Mouse (Mus musculus) heart, embryonic 10.5 days (tissue): Measurements from ENCODE around the gene Bzw1. TPM values are rescaled to one million over a fixed set of nuclear protein-coding genes. Genes with fewer than 3 reads are reported as not detected.
A peak's percentile ranks its signal among the peaks of the same experiment; 100 is the strongest.

ENCODE experiments used
- DNase-seq: peaks from one replicate; pipeline ENCODE4 v3.0.0-alpha.2; 2017; ENCODE audit warnings: low spot score
- H3K27ac ChIP-seq: fragments of 300-500 bp; sonication (generic); 2 replicates; pipeline ENCODE4 v1.5.1; 2016; ENCODE audit warnings: mild to moderate bottlenecking
- H3K27me3 ChIP-seq: fragments of 300-500 bp; sonication (generic); 2 replicates; pipeline ENCODE4 v1.6.1; 2016; ENCODE audit warnings: mild to moderate bottlenecking; ENCODE audit not compliant: poor library complexity, insufficient read depth, severe bottlenecking
- H3K36me3 ChIP-seq: fragments of 300-500 bp; sonication (generic); 2 replicates; pipeline ENCODE4 v1.6.1; 2016; ENCODE audit warnings: mild to moderate bottlenecking, moderate library complexity
- H3K4me1 ChIP-seq: fragments of 300-500 bp; sonication (generic); 2 replicates; pipeline ENCODE4 v1.6.1; 2016; ENCODE audit warnings: mild to moderate bottlenecking
- H3K4me3 ChIP-seq: fragments of 300-500 bp; sonication (generic); 2 replicates; pipeline ENCODE4 v1.5.1; 2016; ENCODE audit warnings: mild to moderate bottlenecking, moderate library complexity
- H3K9me3 ChIP-seq: fragments of 300-500 bp; sonication (generic); 2 replicates; pipeline ENCODE4 v1.6.1; 2016; ENCODE audit warnings: mild to moderate bottlenecking, moderate library complexity
- WGBS: fragments of 180-500 bp; shearing (Covaris S2); methylation state at CpG from one replicate; pipeline ENCODE4 v1.1.7; 2016; 5-methylcytosine and 5-hydroxymethylcytosine counted together
- polyA plus RNA-seq: library from polyadenylated mRNA; unstranded; fragments of >200 nt; fragmentation: Nextera tagmentation; extraction: Ambion mirVana; gene quantifications from 2 replicates; pipeline ENCODE4 v1.2.1, GENCODE M21; 2016

The Bzw1 gene
- polyA plus RNA-seq, 1 experiment from 2014 or later = 342 TPM

GRCm38 (mm10) chr1:58408141-58408540, 15.4 kb downstream of the Bzw1 start:
- Histone ChIP-seq H3K9me3 (no peaks in the 10 kb centered on the region), H3K4me3 (no peak overlapping the region), H3K4me1 (no peaks in the 10 kb centered on the region), H3K27me3 (no peaks in the 10 kb centered on the region), H3K36me3 (peaks cover 78% of the 10 kb centered on the region), H3K27ac (no peak overlapping the region)
- 85% methylated on average over 6 of the region's 6 CpGs for WGBS
- DNase-seq = peak; percentile 63

GRCm38 (mm10) chr1:58409553-58410197, 17.0 kb downstream of the Bzw1 start:
- Histone ChIP-seq H3K9me3 (no peaks in the 10 kb centered on the region), H3K4me1 (no peaks in the 10 kb centered on the region), H3K4me3 (no peak overlapping the region), H3K27me3 (no peaks in the 10 kb centered on the region), H3K27ac (no peak overlapping the region), H3K36me3 (peaks cover 78% of the 10 kb centered on the region)
- 76% methylated on average over 5 of the region's 5 CpGs for WGBS
- DNase-seq = no peak

- Histone ChIP-seq H3K27me3 (no peaks in the 10 kb centered on the region), H3K4me3 (no peak overlapping the region), H3K36me3 (peaks cover 81% of the 10 kb centered on the region), H3K27ac (no peak overlapping the region), H3K4me1 (no peaks in the 10 kb centered on the region), H3K9me3 (no peaks in the 10 kb centered on the region)
- no peak for DNase-seq
- WGBS = 89% methylated on average over 3 of the region's 3 CpGs
Measured at GRCm38 (mm10) chr1:58410198-58410588, 17.5 kb downstream of the Bzw1 start.

GRCm38 (mm10) chr1:58410776-58411175, 18.1 kb downstream of the Bzw1 start:
- 91% methylated on average over 7 of the region's 7 CpGs for WGBS

GRCm38 (mm10) chr1:58415442-58415841, 22.7 kb downstream of the Bzw1 start:
- peaks cover 95% of the 10 kb centered on the region for H3K36me3 ChIP-seq
- H3K27me3 ChIP-seq = no peaks in the 10 kb centered on the region
- DNase-seq = no peak
- H3K4me1 ChIP-seq = no peaks in the 10 kb centered on the region
- H3K9me3 ChIP-seq = no peaks in the 10 kb centered on the region
- no peak overlapping the region for H3K27ac ChIP-seq
- WGBS = 47% methylated on average over 1 of the region's 1 CpGs
- no peak overlapping the region for H3K4me3 ChIP-seq

More at GRCm38 (mm10) chr1:58410776-58411175, 18.1 kb downstream of the Bzw1 start:
- no peak overlapping the region for H3K27ac ChIP-seq
- DNase-seq = no peak
- no peaks in the 10 kb centered on the region for H3K4me1 ChIP-seq
- H3K36me3 ChIP-seq = peaks cover 81% of the 10 kb centered on the region
- no peaks in the 10 kb centered on the region for H3K9me3 ChIP-seq
- no peak overlapping the region for H3K4me3 ChIP-seq
- H3K27me3 ChIP-seq = no peaks in the 10 kb centered on the region

GRCm38 (mm10) chr1:58416048-58416447, 23.4 kb downstream of the Bzw1 start:
- no peak for DNase-seq
- H3K4me3 ChIP-seq = no peak overlapping the region
- no peaks in the 10 kb centered on the region for H3K4me1 ChIP-seq
- H3K27me3 ChIP-seq = no peaks in the 10 kb centered on the region
- H3K27ac ChIP-seq = no peak overlapping the region
- peaks cover 95% of the 10 kb centered on the region for H3K36me3 ChIP-seq
- no peaks in the 10 kb centered on the region for H3K9me3 ChIP-seq
- 89% methylated on average over 2 of the region's 2 CpGs for WGBS

GRCm38 (mm10) chr1:58420032-58420431, 27.3 kb downstream of the Bzw1 start:
- no peak overlapping the region for H3K27ac ChIP-seq
- no peak overlapping the region for H3K4me3 ChIP-seq
- H3K4me1 ChIP-seq = peaks cover 3% of the 10 kb centered on the region; the same call in 1 of the 2 replicates
- no peaks in the 10 kb centered on the region for H3K27me3 ChIP-seq
- DNase-seq = no peak
- peaks cover 65% of the 10 kb centered on the region for H3K36me3 ChIP-seq
- no peaks in the 10 kb centered on the region for H3K9me3 ChIP-seq
- WGBS = 86% methylated on average over 10 of the region's 10 CpGs

GRCm38 (mm10) chr1:58420961-58421360, 28.3 kb downstream of the Bzw1 start:
- no peaks in the 10 kb centered on the region for H3K9me3 ChIP-seq
- no peaks in the 10 kb centered on the region for H3K27me3 ChIP-seq
- H3K36me3 ChIP-seq = peaks cover 58% of the 10 kb centered on the region
- H3K4me3 ChIP-seq = peak overlapping the region; percentile 15; the same call in 1 of the 2 replicates
- no peak for DNase-seq
- no peak overlapping the region for H3K27ac ChIP-seq
- H3K4me1 ChIP-seq = peaks cover 3% of the 10 kb centered on the region; the same call in 1 of the 2 replicates
- WGBS = 70% methylated on average over 7 of the region's 7 CpGs

GRCm38 (mm10) chr1:58422879-58423278, 30.2 kb downstream of the Bzw1 start:
- peak overlapping the region; percentile 100 for H3K4me3 ChIP-seq
- DNase-seq = no peak
- no peaks in the 10 kb centered on the region for H3K9me3 ChIP-seq
- H3K27me3 ChIP-seq = no peaks in the 10 kb centered on the region
- H3K27ac ChIP-seq = peak overlapping the region; percentile 100
- peaks cover 40% of the 10 kb centered on the region for H3K36me3 ChIP-seq
- WGBS = 11% methylated on average over 13 of the region's 13 CpGs
- H3K4me1 ChIP-seq = peaks cover 3% of the 10 kb centered on the region; the same call in 1 of the 2 replicates

- WGBS = under 1% methylated on average over 79 of the region's 79 CpGs
- H3K9me3 ChIP-seq = no peaks in the 10 kb centered on the region
Measured at GRCm38 (mm10) chr1:58423371-58424248, 30.9 kb downstream of the Bzw1 start, which contains the start of gene Clk1. Clk1 (minus strand) TSS chr1:58424066.

GRCm38 (mm10) chr1:58424551-58424950, 31.9 kb downstream of the Bzw1 start:
- H3K36me3 ChIP-seq = peaks cover 24% of the 10 kb centered on the region
- no peak overlapping the region for H3K4me3 ChIP-seq
- DNase-seq = no peak
- no peaks in the 10 kb centered on the region for H3K27me3 ChIP-seq
- H3K9me3 ChIP-seq = no peaks in the 10 kb centered on the region
- 86% methylated on average over 3 of the region's 3 CpGs for WGBS
- no peak overlapping the region for H3K27ac ChIP-seq
- peaks cover 3% of the 10 kb centered on the region; the same call in 1 of the 2 replicates for H3K4me1 ChIP-seq

More at GRCm38 (mm10) chr1:58423371-58424248, 30.9 kb downstream of the Bzw1 start, which contains the start of gene Clk1:
- H3K4me1 ChIP-seq = peaks cover 3% of the 10 kb centered on the region; the same call in 1 of the 2 replicates
- H3K36me3 ChIP-seq = peaks cover 33% of the 10 kb centered on the region
- peak; percentile 96 for DNase-seq
- H3K27me3 ChIP-seq = no peaks in the 10 kb centered on the region
- H3K4me3 ChIP-seq = peak within 1 kb of the TSS; percentile 100
- H3K27ac ChIP-seq = peak within 1 kb of the TSS; percentile 100

GRCm38 (mm10) chr1:58444691-58445090, 52.0 kb downstream of the Bzw1 start:
- Histone ChIP-seq H3K4me3 (peak overlapping the region; percentile 75), H3K9me3 (no peaks in the 10 kb centered on the region), H3K27ac (peak overlapping the region; percentile 92), H3K27me3 (no peaks in the 10 kb centered on the region), H3K4me1 (peaks cover 18% of the 10 kb centered on the region), H3K36me3 (peaks cover 47% of the 10 kb centered on the region)
- WGBS = 10% methylated on average over 10 of the region's 10 CpGs
- DNase-seq = no peak
